Mouse (Mus musculus): Measurements from ENCODE around the gene Cd34.

DNA sequence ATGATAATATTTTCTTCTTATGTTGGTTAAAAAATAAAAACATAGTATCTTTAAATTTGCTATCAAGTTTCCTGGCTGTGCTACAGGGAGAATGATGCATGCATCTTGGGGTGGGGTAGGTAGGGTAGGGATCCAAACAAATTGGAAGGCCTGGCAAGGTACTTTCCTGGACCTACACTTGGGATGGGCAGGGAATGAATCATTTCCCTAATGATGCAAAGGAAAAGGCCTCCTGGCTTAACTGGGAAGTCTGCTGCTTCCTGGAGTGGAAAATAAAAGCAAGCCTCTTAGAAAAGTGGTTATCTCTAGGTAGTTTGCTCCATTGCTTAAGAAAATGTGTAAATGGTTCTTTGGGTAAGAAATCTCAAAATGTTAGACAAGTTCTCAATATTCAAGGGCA, 2.9 kb downstream of the Cd34 start:
- TF ChIP-seq ZC3H11A (IDR thresholded peaks at IDR 0.05; ENCODE audit: low read depth, low read length) = no peak
- no peak for TF ChIP-seq CTCF (IDR thresholded peaks at IDR 0.05 in 2 of 3, conservative IDR thresholded peaks at IDR 0.05 in 1 of 3; ENCODE audit: control insufficient read depth in 1 of 3, insufficient read depth in 1 of 3, low read depth in 2 of 3, low read length in 3 of 3, poor library complexity in 1 of 3, severe bottlenecking in 1 of 3)
- TF ChIP-seq ZNF384 (IDR thresholded peaks at IDR 0.05; ENCODE audit: low read depth, low read length) = no peak
- TF ChIP-seq HCFC1 (IDR thresholded peaks at IDR 0.05; ENCODE audit: low read depth, low read length) = no peak
- TF ChIP-seq SMC3 (IDR thresholded peaks at IDR 0.05; ENCODE audit: low read depth, low read length) = no peak
- no peak for TF ChIP-seq TCF12 (IDR thresholded peaks at IDR 0.05; ENCODE audit: low read depth, low read length)
- no peak for TF ChIP-seq POLR2AphosphoS2 (IDR thresholded peaks at IDR 0.05; ENCODE audit: low read length)
- no peak for TF ChIP-seq NRF1 (IDR thresholded peaks at IDR 0.05; ENCODE audit: insufficient read depth, low read depth, low read length, poor library complexity, severe bottlenecking)
- no peak for TF ChIP-seq USF1 (IDR thresholded peaks at IDR 0.05; ENCODE audit: low read depth, low read length)
- TF ChIP-seq EP300 (IDR thresholded peaks at IDR 0.05; ENCODE audit: low read depth in 1 of 2, low read length in 2 of 2) = no peak

Measured in MEL (cell line).